Mouse (Mus musculus): ENCODE results near the gene Olfr259. TPM values are rescaled to one million over a fixed set of nuclear protein-coding genes. Genes with fewer than 3 reads are reported as not detected.

Olfr259 gene
- polyA plus RNA-seq (2012; rRNA removed): not detected in 2 replicates

DNA sequence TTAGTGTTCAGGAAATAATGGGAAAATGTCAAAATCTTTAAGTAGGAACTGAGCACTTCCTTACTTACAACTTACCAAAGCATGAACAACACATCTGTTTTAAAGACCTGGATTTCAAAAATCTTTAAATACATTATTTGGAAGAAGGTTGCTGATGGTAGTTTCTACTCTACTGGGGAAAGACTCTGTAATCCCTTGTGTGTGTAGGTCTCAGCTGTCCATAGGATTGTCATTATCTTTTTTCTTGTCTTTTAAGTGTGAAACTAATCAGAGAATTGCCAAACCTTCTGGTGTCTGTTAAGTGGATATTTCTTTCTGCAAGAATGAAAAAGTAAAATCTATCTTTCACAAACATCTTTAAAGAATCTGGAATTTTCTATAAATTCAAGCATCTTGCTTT lies at the start of gene Olfr259:
Olfr259 (minus strand) TSS at position 101 of the 400 bp plus-strand sequence.

GRCm38 (mm10) chr2:87152524-87152923 lies 38.2 kb upstream of the Olfr259 start, which contains the start of gene Olfr1111:
Olfr1111 (minus strand) TSS chr2:87152624.

GRCm38 (mm10) chr2:87140200-87140599 lies 25.8 kb upstream of the Olfr259 start, which contains the start of gene Olfr1110:
Olfr1110 (minus strand) TSS chr2:87140300.

DNA sequence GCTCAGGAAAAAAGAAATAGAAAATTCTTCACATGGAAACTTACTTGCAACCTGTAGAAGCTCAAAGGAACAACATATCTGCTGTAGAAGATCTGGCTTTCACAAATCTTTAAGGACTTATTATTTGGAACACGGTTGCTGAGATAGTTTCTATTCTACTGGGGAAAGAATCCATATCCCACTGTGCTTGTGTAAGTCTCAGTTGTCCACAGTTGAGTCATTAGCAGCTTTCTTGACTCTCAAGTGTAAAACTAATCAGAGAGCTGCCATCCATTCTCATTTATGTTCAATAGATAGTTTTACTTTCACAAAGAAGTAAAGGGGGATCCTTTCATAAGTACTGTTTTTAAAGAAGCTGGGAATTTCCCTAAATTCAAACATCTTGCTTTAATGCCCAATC lies 18.5 kb downstream of the Olfr259 start, which contains the start of gene Olfr1109:
Olfr1109 (minus strand) TSS at position 101 of the 400 bp plus-strand sequence.

GRCm38 (mm10) chr2:87075717-87076116 lies 38.6 kb downstream of the Olfr259 start, which contains the start of gene Olfr1107:
Olfr1107 (minus strand) TSS chr2:87075817.

Other genes with a start within 250 kb of the Olfr259 start
- gene Gm13723, start 239.8 kb downstream of the Olfr259 start, polyA plus RNA-seq (2012; rRNA removed): not detected in 2 replicates
- gene Olfr1097, start 222.4 kb downstream of the Olfr259 start, polyA plus RNA-seq (2012; rRNA removed): not detected in 2 replicates
- not detected in 2 replicates for gene Olfr1098, start 190.0 kb downstream of the Olfr259 start, polyA plus RNA-seq (2012; rRNA removed)
- not detected in 2 replicates for gene Olfr1099, start 153.9 kb downstream of the Olfr259 start, polyA plus RNA-seq (2012; rRNA removed)
- gene Olfr1100, start 134.6 kb downstream of the Olfr259 start, polyA plus RNA-seq (2012; rRNA removed): not detected in 2 replicates
- gene Olfr1101, start 123.3 kb downstream of the Olfr259 start, polyA plus RNA-seq (2012; rRNA removed): not detected in 2 replicates
- not detected in 2 replicates for gene Olfr1102, start 116.2 kb downstream of the Olfr259 start, polyA plus RNA-seq (2012; rRNA removed)
- not detected in 2 replicates for gene Olfr1104, start 87.5 kb downstream of the Olfr259 start, polyA plus RNA-seq (2012; rRNA removed)
- not detected in 2 replicates for gene Olfr1105, start 78.0 kb downstream of the Olfr259 start, polyA plus RNA-seq (2012; rRNA removed)
- gene Olfr1106, start 62.3 kb downstream of the Olfr259 start, polyA plus RNA-seq (2012; rRNA removed): not detected in 2 replicates
- not detected in 2 replicates for gene Olfr1107, start 38.8 kb downstream of the Olfr259 start, polyA plus RNA-seq (2012; rRNA removed)
- gene Olfr1109, start 18.6 kb downstream of the Olfr259 start, polyA plus RNA-seq (2012; rRNA removed): not detected in 2 replicates
- gene Olfr1110, start 25.7 kb upstream of the Olfr259 start, polyA plus RNA-seq (2012; rRNA removed): not detected in 2 replicates
- not detected in 2 replicates for gene Olfr1111, start 38.1 kb upstream of the Olfr259 start, polyA plus RNA-seq (2012; rRNA removed)
- gene Olfr1112, start 73.2 kb upstream of the Olfr259 start, polyA plus RNA-seq (2012; rRNA removed): not detected in 2 replicates
- not detected in 2 replicates for gene Olfr1113, start 94.4 kb upstream of the Olfr259 start, polyA plus RNA-seq (2012; rRNA removed)
- gene Olfr1115, start 133.4 kb upstream of the Olfr259 start, polyA plus RNA-seq (2012; rRNA removed): not detected in 2 replicates
- gene Olfr1116, start 153.0 kb upstream of the Olfr259 start, polyA plus RNA-seq (2012; rRNA removed): not detected in 2 replicates
- not detected in 2 replicates for gene Olfr1118, start 193.0 kb upstream of the Olfr259 start, polyA plus RNA-seq (2012; rRNA removed)
- gene Olfr1120, start 240.2 kb upstream of the Olfr259 start, polyA plus RNA-seq (2012; rRNA removed): not detected in 2 replicates